Mouse (Mus musculus) adrenal gland, postnatal 10 days (tissue): Measurements from ENCODE around the gene Tac2. TPM values are rescaled to one million over a fixed set of nuclear protein-coding genes. Genes with fewer than 3 reads are reported as not detected.

Source experiments
- DNase-seq: peaks from one replicate; pipeline ENCODE4 v3.0.0; 2021; ENCODE audit warnings: mixed read lengths
- long read RNA-seq, 2 experiments: library from polyadenylated mRNA; stranded (forward); transcript quantifications; one replicate each; pipeline ENCODE4 v2.0.0; 2021
- total RNA-seq, 2 experiments: library from RNA; stranded (reverse); gene quantifications; 2 replicates each; pipeline ENCODE4 v1.2.3; 2021

Tac2 gene
- not detected for total RNA-seq
- long read RNA-seq, experiment 1: 0 reads
- long read RNA-seq, experiment 2: 0 reads

GRCm38 (mm10) chr10:127724178-127724577 lies at the start of gene Tac2:
TSS of gene Tac2 (plus strand) at chr10:127724478.
- DNase-seq: no peak

GRCm38 (mm10) chr10:127674794-127675522 lies 49.3 kb upstream of the Tac2 start:
- DNase-seq: peak; percentile 91

- DNase-seq: no peak
Measured at GRCm38 (mm10) chr10:127675859-127676398, 48.3 kb upstream of the Tac2 start.

GRCm38 (mm10) chr10:127676691-127677548 lies 47.4 kb upstream of the Tac2 start:
- DNase-seq: peak; percentile 95

GRCm38 (mm10) chr10:127677591-127678336 lies 46.5 kb upstream of the Tac2 start:
- DNase-seq: peak; percentile 79

- no peak for DNase-seq
Measured at GRCm38 (mm10) chr10:127679208-127679607, 45.1 kb upstream of the Tac2 start.

GRCm38 (mm10) chr10:127679881-127680280 lies 44.4 kb upstream of the Tac2 start:
- DNase-seq: no peak

- DNase-seq: no peak
Measured at GRCm38 (mm10) chr10:127682886-127683285, 41.4 kb upstream of the Tac2 start.

- no peak for DNase-seq
Measured at GRCm38 (mm10) chr10:127691053-127691452, 33.2 kb upstream of the Tac2 start.

GRCm38 (mm10) chr10:127694636-127695035 lies 29.6 kb upstream of the Tac2 start:
- no peak for DNase-seq

- DNase-seq: peak; percentile 55
Measured at GRCm38 (mm10) chr10:127695775-127696174, 28.5 kb upstream of the Tac2 start.

- DNase-seq: peak; percentile 67
Measured at GRCm38 (mm10) chr10:127698966-127699365, 25.3 kb upstream of the Tac2 start.

- DNase-seq: peak; percentile 25
Measured at GRCm38 (mm10) chr10:127703299-127703698, 21.0 kb upstream of the Tac2 start.

- DNase-seq: no peak
Measured at GRCm38 (mm10) chr10:127704293-127704692, 20.0 kb upstream of the Tac2 start.

GRCm38 (mm10) chr10:127704766-127705220 lies 19.5 kb upstream of the Tac2 start, which contains the start of gene Myo1a:
TSS of gene Myo1a (plus strand) at chr10:127705170.
- no peak for DNase-seq

GRCm38 (mm10) chr10:127705783-127706182 lies 18.5 kb upstream of the Tac2 start:
- no peak for DNase-seq

GRCm38 (mm10) chr10:127707721-127708120 lies 16.6 kb upstream of the Tac2 start:
- peak; percentile 87 for DNase-seq

GRCm38 (mm10) chr10:127708850-127709370 lies 15.4 kb upstream of the Tac2 start:
- DNase-seq: no peak

- no peak for DNase-seq
Measured at GRCm38 (mm10) chr10:127710331-127710730, 13.9 kb upstream of the Tac2 start.

- DNase-seq: no peak
Measured at GRCm38 (mm10) chr10:127712736-127713135, 11.5 kb upstream of the Tac2 start.

GRCm38 (mm10) chr10:127721671-127722418 lies 2.4 kb upstream of the Tac2 start:
- no peak for DNase-seq
